Mouse (Mus musculus) limb, embryonic 10.5 days (tissue): ENCODE results near the gene Efl1. TPM values are rescaled to one million over a fixed set of nuclear protein-coding genes. Genes with fewer than 3 reads are reported as not detected.
"Not testable (repeated sequence)": the region's sequence is repeated elsewhere in the genome, so short reads cannot be mapped to it uniquely, and the experiment has no call there.

ENCODE experiments used
- DNase-seq: peaks from one replicate; pipeline ENCODE4 v3.0.0-alpha.2; 2017; ENCODE audit warnings: low spot score
- H3K27ac ChIP-seq: fragments of 300-500 bp; sonication (generic); 2 replicates; pipeline ENCODE4 v1.5.1; 2016; ENCODE audit warnings: mild to moderate bottlenecking
- H3K27me3 ChIP-seq: fragments of 300-500 bp; sonication (generic); 2 replicates; pipeline ENCODE4 v1.6.1; 2016; ENCODE audit warnings: low read depth, mild to moderate bottlenecking; ENCODE audit not compliant: poor library complexity, severe bottlenecking
- H3K36me3 ChIP-seq: fragments of 300-500 bp; sonication (generic); 2 replicates; pipeline ENCODE4 v1.6.1; 2016; ENCODE audit warnings: mild to moderate bottlenecking, moderate library complexity
- H3K4me1 ChIP-seq: fragments of 300-500 bp; sonication (generic); 2 replicates; pipeline ENCODE4 v1.6.1; 2016
- H3K4me3 ChIP-seq: fragments of 300-500 bp; sonication (generic); 2 replicates; pipeline ENCODE4 v1.5.1; 2016; ENCODE audit warnings: mild to moderate bottlenecking, moderate library complexity
- H3K9me3 ChIP-seq: fragments of 300-500 bp; sonication (generic); replicated peaks from 2 replicates; pipeline ENCODE4 v1.6.1; 2016; ENCODE audit warnings: mild to moderate bottlenecking
- WGBS: fragments of 180-500 bp; shearing (Covaris S2); methylation state at CpG from one replicate; pipeline ENCODE4 v1.1.7; 2016; 5-methylcytosine and 5-hydroxymethylcytosine counted together
- polyA plus RNA-seq: library from polyadenylated mRNA; unstranded; fragments of >200 nt; fragmentation: Nextera tagmentation; extraction: Ambion mirVana; gene quantifications from 2 replicates; pipeline ENCODE4 v1.2.1, GENCODE M21; 2016

The Efl1 gene
- polyA plus RNA-seq, 1 experiment from 2014 or later: 25.8 TPM

DNA sequence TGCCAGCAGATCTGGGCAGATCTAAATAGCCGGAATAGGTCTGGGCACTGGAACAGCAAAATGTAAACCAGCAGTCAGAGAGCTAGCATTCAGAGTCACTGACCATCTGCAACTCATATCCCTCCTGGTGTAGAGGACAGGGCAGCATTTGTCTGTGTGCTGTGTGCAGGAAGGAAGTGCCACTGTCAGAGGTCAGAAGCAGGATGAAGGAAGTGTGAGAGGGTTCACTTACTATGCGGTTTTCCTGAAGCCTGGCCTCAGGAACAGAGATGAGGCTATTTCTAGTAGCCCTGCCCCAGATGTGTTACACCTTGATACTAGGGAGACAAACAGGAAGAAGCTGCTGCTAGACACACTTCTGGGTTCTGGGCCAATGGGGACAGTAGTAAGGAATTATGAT, 100.4 kb downstream of the Efl1 start:
- no peaks in the 10 kb centered on the region for H3K27me3 ChIP-seq
- DNase-seq: no peak
- peaks cover 32% of the 10 kb centered on the region for H3K4me1 ChIP-seq
- H3K9me3 ChIP-seq: no peaks in the 10 kb centered on the region
- H3K36me3 ChIP-seq: peaks cover 26% of the 10 kb centered on the region
- 43% methylated on average over 2 of the region's 2 CpGs for WGBS
- H3K4me3 ChIP-seq: no peak overlapping the region
- H3K27ac ChIP-seq: peak overlapping the region; percentile 66; the same call in 1 of the 2 replicates

DNA sequence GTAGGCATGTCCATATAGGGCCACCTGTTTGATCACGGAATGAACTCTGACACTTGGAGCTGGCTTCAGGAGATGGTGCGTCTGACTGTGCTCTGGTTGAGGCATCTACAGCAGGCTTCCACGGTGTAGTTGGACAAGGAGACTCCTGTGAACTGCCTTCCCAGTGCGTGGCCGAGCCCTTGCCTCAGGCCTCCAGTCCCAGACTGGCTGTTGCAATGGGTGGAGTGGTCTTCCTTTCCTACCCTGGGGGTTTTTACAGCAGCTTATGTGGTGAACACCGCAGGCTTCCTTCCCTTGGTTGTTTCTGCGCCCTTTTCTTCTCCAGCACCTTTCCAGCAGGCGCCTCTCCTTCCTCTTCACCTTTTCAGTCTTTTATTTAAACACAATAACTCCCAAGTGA, 100.8 kb downstream of the Efl1 start:
- H3K4me1 ChIP-seq: peaks cover 28% of the 10 kb centered on the region
- WGBS: 86% methylated on average over 8 of the region's 8 CpGs
- no peaks in the 10 kb centered on the region for H3K27me3 ChIP-seq
- no peak for DNase-seq
- no peak overlapping the region for H3K4me3 ChIP-seq
- peak overlapping the region; percentile 66 for H3K27ac ChIP-seq
- H3K36me3 ChIP-seq: peaks cover 28% of the 10 kb centered on the region
- H3K9me3 ChIP-seq: no peaks in the 10 kb centered on the region

DNA sequence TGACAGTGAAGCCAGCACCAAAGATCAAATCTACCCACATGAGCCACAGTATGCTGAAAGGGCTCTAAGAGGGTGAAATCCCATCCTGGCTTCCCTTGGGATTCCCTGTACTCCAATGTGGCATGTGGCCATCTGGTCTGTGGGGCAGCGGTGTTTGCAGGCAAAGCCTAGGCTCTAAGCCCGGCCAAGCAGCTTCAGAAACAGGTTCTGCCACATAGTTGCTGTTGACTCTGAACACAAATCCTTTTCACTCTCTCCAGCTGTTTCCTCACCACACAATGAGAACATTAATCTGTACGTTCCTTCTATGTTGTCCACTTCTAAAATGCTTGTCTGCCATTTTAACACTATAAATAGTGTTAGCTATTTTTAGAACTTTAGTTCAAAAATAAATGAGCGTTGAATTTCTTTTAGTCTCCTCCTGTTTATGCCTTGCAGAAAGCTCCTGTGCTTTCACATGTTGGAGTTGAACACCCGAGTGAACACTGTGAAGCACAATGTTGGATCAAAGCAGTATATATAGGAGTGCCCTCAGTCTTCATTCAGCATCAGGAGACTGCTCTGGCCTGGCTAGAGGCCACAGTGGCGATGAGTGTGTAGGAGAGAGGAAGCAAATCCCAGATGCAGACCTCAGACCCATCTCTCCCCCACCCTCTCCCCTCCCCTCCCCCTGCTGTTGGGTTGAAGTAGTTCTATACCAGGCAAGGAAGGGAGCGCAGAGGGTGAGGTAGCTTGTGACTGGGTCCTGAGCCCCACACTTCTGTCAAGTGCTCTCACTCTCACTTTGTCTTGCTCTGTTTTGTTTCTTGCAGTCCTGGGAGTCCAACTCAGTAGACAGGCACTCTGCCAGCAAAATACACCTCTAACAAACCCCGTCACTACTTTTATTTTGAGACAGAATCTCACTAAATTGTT, 104.0 kb downstream of the Efl1 start:
- Histone ChIP-seq H3K9me3 (no peaks in the 10 kb centered on the region), H3K4me1 (peaks cover 25% of the 10 kb centered on the region), H3K27me3 (no peaks in the 10 kb centered on the region), H3K4me3 (no peak overlapping the region), H3K27ac (peak overlapping the region; percentile 61), H3K36me3 (peaks cover 35% of the 10 kb centered on the region)
- WGBS: 72% methylated on average over 8 of the region's 8 CpGs
- DNase-seq: no peak

DNA sequence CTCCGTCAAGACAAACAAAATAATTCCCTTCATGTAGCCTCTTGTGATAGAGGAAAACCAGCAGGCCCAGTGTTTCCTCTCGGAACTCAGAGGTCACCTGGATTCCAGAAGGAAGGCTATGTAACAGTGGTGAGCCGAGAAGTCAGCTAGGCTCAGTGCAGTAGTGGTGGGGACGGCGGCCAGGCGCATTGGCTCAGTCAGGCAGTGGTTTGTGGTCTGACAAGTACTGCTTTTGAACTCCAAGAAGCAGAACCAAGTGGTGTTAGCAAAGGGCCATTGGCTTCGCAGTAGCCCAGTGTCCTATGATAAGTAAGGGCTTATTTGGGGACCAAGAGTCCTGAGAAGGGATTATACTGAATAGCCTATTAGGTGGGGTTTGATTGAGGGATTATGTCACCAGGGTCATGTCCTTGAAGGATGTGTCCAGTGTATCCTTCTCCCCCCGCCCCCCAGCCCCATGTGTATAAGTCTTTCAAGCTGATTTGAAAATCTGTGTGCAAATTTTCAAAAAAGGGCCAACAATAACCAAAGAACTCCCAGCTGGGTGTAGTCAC, 107.3 kb downstream of the Efl1 start:
- H3K36me3 ChIP-seq: peaks cover 26% of the 10 kb centered on the region
- no peak overlapping the region for H3K4me3 ChIP-seq
- WGBS: 87% methylated on average over 8 of the region's 8 CpGs
- H3K4me1 ChIP-seq: peaks cover 9% of the 10 kb centered on the region
- no peaks in the 10 kb centered on the region for H3K27me3 ChIP-seq
- H3K27ac ChIP-seq: no peak overlapping the region
- H3K9me3 ChIP-seq: no peaks in the 10 kb centered on the region
- DNase-seq: no peak

DNA sequence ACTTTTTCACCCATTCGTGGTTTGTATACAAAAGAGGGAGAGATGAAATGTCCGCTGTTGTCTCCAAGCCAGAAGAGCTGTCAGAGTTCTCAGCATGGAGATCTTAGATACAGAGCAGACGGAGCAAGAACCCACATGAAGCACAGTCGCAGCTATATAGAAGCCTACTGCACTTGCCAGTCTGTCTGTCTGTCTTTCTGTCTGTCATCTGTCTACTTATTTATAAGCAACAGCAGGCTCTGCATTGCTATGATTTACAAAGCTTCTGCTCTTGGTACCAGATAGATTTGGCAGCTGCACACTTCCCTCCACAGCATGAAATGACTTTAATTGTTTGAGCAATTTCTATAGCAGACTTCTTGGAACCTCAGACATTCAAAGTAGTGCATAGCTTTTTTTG, 110.1 kb downstream of the Efl1 start:
- DNase-seq: no peak
- H3K27ac ChIP-seq: no peak overlapping the region
- H3K4me3 ChIP-seq: no peak overlapping the region
- 97% methylated on average over 4 of the region's 4 CpGs for WGBS
- peaks cover 30% of the 10 kb centered on the region for H3K36me3 ChIP-seq
- no peaks in the 10 kb centered on the region for H3K27me3 ChIP-seq
- no peaks in the 10 kb centered on the region for H3K9me3 ChIP-seq
- no peaks in the 10 kb centered on the region for H3K4me1 ChIP-seq

DNA sequence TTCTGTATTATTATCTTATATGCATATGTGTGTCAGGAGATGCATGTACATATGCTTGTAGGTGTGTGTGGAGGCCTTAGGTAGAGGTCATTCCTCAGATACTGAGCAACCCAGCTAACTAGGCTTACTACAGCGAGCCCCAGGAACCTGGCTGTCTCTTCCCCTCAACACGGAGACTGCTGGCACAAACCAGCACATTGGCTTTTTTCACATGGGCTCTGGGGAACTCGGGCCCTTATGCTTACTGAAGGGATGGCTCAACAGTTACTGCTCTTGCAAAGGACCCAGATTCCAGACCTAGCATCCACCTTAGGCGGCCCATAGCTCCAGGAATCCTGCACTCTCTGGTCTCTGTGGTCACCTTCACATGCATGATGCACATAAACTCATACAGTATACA, 110.7 kb downstream of the Efl1 start:
- Histone ChIP-seq H3K9me3 (no peaks in the 10 kb centered on the region), H3K4me3 (no peak overlapping the region), H3K27me3 (no peaks in the 10 kb centered on the region), H3K36me3 (peaks cover 30% of the 10 kb centered on the region), H3K4me1 (no peaks in the 10 kb centered on the region), H3K27ac (no peak overlapping the region)
- DNase-seq: no peak
- WGBS: 90% methylated on average over 4 of the region's 4 CpGs

DNA sequence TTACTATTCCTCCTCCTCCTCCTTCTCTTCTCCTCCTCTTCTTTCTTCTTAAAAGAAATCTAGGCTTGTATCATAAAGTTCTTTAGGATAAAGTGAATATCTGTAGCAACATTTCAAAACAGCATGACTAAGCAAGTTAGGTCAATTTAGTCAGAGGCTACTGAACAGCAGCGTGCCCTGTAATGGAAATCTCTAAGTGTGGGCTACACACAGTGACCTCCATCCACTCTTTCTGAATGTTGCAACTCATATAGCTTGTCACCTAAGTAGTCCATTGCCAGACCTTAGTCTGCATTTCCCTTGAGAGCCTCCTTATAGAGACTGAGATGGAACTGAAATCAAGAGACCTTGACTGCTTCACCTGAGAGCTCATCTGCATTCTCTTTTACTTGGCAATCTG, 116.5 kb downstream of the Efl1 start:
- H3K27ac ChIP-seq: no peak overlapping the region
- no peaks in the 10 kb centered on the region for H3K9me3 ChIP-seq
- 93% methylated on average over 1 of the region's 1 CpGs for WGBS
- H3K4me1 ChIP-seq: peaks cover 32% of the 10 kb centered on the region
- no peak overlapping the region for H3K4me3 ChIP-seq
- no peaks in the 10 kb centered on the region for H3K27me3 ChIP-seq
- H3K36me3 ChIP-seq: peaks cover 19% of the 10 kb centered on the region
- DNase-seq: no peak

DNA sequence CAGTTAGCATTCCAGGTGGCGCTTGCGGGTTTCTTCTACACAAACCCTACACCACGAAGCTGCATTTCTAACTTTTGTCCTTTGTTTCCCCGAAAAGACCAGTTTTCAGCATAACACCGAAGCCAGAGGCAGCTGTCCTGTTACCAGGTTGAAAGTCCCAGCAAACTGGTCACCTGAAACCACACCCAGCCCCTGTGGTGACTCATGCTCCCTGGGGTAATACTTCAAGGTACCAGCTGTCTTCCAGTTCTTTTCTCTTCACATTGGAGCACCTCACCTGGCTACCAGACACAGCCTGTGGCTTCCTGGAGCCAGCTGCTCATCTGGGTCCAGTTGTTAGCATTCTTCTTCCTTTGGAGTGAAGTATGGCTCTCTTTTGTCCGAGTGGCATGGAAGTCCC, 118.2 kb downstream of the Efl1 start:
- no peak overlapping the region for H3K4me3 ChIP-seq
- H3K4me1 ChIP-seq: peaks cover 39% of the 10 kb centered on the region
- peaks cover 26% of the 10 kb centered on the region for H3K36me3 ChIP-seq
- H3K27me3 ChIP-seq: no peaks in the 10 kb centered on the region
- H3K9me3 ChIP-seq: 0 out of 2 replicates have a peak, but pooled peaks cover 2% of the 10 kb centered on the region
- 89% methylated on average over 6 of the region's 6 CpGs for WGBS
- DNase-seq: no peak
- H3K27ac ChIP-seq: peak overlapping the region; percentile 57

DNA sequence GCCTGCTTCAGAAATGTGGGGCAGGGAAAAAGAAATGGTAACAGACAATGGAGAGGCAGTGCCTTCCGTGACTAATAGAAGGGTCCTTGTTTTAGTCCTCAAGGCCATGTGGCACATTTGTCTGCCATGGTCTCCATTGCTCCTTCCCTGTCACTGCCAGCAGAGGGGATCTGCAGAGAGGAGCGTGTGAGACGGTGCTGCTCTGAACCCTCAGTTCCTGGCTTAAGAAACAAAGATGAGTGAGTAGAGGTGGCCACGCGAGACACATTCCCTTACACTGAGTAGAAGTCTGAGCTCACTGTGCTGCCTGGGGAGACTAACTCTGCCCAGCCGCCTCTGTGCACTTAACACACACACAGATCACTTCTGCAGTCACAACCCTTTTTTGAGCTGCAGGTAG, 121.8 kb downstream of the Efl1 start:
- DNase-seq: no peak
- Histone ChIP-seq H3K4me3 (no peak overlapping the region), H3K9me3 (0 out of 2 replicates have a peak, but pooled peaks cover 2% of the 10 kb centered on the region), H3K36me3 (peaks cover 14% of the 10 kb centered on the region; the same call in 1 of the 2 replicates), H3K27ac (peak overlapping the region; percentile 43), H3K27me3 (no peaks in the 10 kb centered on the region), H3K4me1 (peaks cover 60% of the 10 kb centered on the region)
- WGBS: 61% methylated on average over 6 of the region's 6 CpGs

DNA sequence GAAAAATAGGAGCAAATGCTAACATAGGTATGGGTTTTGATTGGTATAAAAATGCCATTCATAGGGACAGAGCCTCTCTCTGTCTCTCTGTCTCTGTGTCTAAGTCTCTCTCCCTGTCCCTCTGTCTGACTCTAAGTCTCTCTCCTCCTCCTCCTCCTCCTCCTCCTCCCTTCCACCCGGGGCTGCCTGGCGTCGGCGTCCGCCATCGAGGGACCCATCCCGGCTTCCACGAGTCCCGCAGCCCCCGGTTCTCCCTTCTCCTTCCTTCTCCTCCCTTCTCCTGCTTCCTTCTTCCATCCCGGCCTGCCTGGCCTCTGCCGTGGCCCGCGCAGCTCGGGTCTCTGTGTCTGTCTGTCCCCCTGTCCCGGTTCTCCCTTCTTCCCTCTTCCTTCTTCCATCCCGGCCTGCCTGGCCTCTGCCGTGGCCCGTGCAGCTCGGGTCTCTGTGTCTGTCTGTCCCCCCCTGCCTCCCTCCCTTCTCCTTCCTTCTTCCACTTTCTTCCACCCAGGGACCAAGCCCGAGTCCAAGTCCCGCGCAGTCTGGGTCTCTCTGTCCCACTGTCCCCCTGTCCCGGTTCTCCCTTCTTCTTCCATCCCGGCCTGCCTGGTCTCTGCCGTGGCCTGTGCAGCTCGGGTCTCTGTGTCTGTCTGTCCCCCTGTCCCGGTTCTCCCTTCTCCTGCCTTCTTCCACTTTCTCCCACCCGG, 122.7 kb downstream of the Efl1 start:
- peaks cover 58% of the 10 kb centered on the region for H3K4me1 ChIP-seq
- not testable (repeated sequence) for H3K9me3 ChIP-seq, H3K4me3 ChIP-seq, H3K27me3 ChIP-seq
- H3K27ac ChIP-seq: peak overlapping the region; percentile 6; the same call in 1 of the 2 replicates
- peaks cover 14% of the 10 kb centered on the region; the same call in 1 of the 2 replicates for H3K36me3 ChIP-seq
- 82% methylated on average over 29 of the region's 29 CpGs for WGBS
- DNase-seq: peak; percentile 72

DNA sequence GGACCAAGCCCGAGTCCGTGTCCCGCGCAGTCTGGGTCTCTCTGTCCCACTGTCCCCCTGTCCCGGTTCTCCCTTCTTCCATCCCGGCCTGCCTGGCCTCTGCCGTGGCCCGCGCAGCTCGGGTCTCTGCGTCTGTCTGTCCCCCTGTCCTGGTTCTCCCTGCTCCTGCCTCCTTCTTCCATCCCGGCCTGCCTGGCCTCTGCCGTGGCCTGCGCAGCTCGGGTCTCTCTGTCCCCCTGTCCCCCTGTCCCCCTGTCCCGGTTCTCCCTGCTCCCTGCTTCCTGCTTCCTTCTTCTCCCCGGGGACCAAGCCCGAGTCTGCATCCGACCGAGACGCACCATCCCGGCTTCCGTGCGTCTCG, 123.2 kb downstream of the Efl1 start:
- Histone ChIP-seq H3K27ac (peak overlapping the region; percentile 6; the same call in 1 of the 2 replicates), H3K36me3 (peaks cover 11% of the 10 kb centered on the region; the same call in 1 of the 2 replicates), H3K4me1 (peaks cover 53% of the 10 kb centered on the region)
- not testable (repeated sequence) for H3K27me3 ChIP-seq, DNase-seq, H3K9me3 ChIP-seq, H3K4me3 ChIP-seq
- WGBS: 92% methylated on average over 25 of the region's 25 CpGs

DNA sequence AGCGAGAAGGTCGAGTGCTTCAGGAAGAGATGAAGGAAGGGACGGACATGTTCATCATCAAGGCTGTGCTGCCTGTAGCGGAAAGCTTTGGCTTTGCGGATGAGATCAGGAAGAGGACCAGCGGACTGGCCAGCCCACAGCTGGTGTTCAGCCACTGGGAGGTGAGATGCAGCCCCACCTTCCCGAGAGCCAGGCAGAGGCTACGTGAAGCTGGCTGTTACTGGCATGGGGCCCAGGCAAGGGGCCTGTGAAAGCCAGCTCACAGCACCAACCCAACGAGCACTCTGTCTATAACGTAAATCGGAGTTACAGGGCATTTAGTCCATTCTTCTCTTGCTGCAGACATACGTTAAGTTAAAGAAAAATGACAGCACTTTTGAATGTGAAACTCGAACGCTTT, 124.1 kb downstream of the Efl1 start:
- Histone ChIP-seq H3K27me3 (no peaks in the 10 kb centered on the region), H3K9me3 (0 out of 2 replicates have a peak, but pooled peaks cover 2% of the 10 kb centered on the region), H3K4me1 (peaks cover 49% of the 10 kb centered on the region), H3K27ac (peak overlapping the region; percentile 73), H3K36me3 (peaks cover 11% of the 10 kb centered on the region), H3K4me3 (no peak overlapping the region)
- no peak for DNase-seq
- 70% methylated on average over 14 of the region's 14 CpGs for WGBS

DNA sequence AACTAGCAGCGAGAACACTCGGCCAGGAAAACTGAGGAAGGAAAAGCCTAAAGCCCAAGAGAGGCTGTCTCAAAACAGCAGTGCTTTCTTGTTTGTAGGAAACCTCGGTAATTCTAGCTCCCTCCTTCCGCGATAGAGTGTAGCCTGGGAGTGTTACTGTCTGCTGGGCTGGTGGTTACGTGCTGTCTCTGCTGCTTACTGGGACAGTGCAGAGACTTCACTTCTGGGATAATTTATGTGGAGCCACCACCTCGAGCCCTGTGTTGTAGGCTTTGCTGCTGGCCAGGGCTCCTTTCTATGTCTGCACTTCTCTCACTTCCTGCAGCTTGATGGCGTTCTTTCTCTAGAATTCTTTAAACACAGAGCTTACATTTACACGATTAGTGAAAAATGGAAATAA, 124.7 kb downstream of the Efl1 start:
- H3K36me3 ChIP-seq: peaks cover 17% of the 10 kb centered on the region
- no peak overlapping the region for H3K4me3 ChIP-seq
- H3K9me3 ChIP-seq: 0 out of 2 replicates have a peak, but pooled peaks cover 2% of the 10 kb centered on the region
- 48% methylated on average over 9 of the region's 9 CpGs for WGBS
- H3K27me3 ChIP-seq: no peaks in the 10 kb centered on the region
- DNase-seq: no peak
- peaks cover 46% of the 10 kb centered on the region for H3K4me1 ChIP-seq
- H3K27ac ChIP-seq: peak overlapping the region; percentile 73
